Mouse (Mus musculus) megakaryocyte, adult 5-6 weeks (primary cell): ENCODE results near the gene Gm10662. TPM values are rescaled to one million over a fixed set of nuclear protein-coding genes. Genes with fewer than 3 reads are reported as not detected.
"Not testable (repeated sequence)": the region's sequence is repeated elsewhere in the genome, so short reads cannot be mapped to it uniquely, and the experiment has no call there.

Experiments used
- ATAC-seq: 2 replicates; pipeline ENCODE4 v1.8.0; 2016; ENCODE audit warnings: mild to moderate bottlenecking, inconsistent platforms; ENCODE audit not compliant: poor library complexity, severe bottlenecking
- total RNA-seq, 2 experiments: library from RNA; stranded (forward) in 1 of 2; stranded (reverse) in 1 of 2; fragments of 153-499, 151-499 nt in 1 of 2; fragments of 221-1000, 200-1000 nt in 1 of 2; gene quantifications; 2 replicates each; pipeline versions ENCODE4 v1.2.3 to v1.2.4; 2015 to 2017

The Gm10662 gene
- total RNA-seq (2015) (not detected in 2 replicates), total RNA-seq (2017) (not detected in 2 replicates)

GRCm38 (mm10) chr7:23144380-23144779 is at the start of gene Gm10662:
Gene Gm10662 (minus strand): TSS chr7:23144480.
- ATAC-seq: not testable (repeated sequence)

GRCm38 (mm10) chr7:23163505-23163904 is 19.2 kb upstream of the Gm10662 start:
- not testable (repeated sequence) for ATAC-seq

Other genes starting within 250 kb of the Gm10662 start
- not detected in 2 replicates for gene Gm4214, start 159.8 kb downstream of the Gm10662 start, total RNA-seq (2015)
- gene Gm4214, start 159.8 kb downstream of the Gm10662 start, total RNA-seq (2017): not detected in 2 replicates
- gene Gm4216, start 124.6 kb downstream of the Gm10662 start, total RNA-seq (2015): not detected in 2 replicates
- not detected in 2 replicates for gene Gm4216, start 124.6 kb downstream of the Gm10662 start, total RNA-seq (2017)
- not detected in 2 replicates for gene Vmn1r163, start 88.9 kb downstream of the Gm10662 start, total RNA-seq (2015)
- not detected in 2 replicates for gene Vmn1r163, start 88.9 kb downstream of the Gm10662 start, total RNA-seq (2017)
- not detected in 2 replicates for gene Gm8720, start 77.0 kb downstream of the Gm10662 start, total RNA-seq (2015)
- gene Gm8720, start 77.0 kb downstream of the Gm10662 start, total RNA-seq (2017): not detected in 2 replicates
- gene Vmn1r165, start 72.9 kb upstream of the Gm10662 start, total RNA-seq (2015): not detected in 2 replicates
- not detected in 2 replicates for gene Vmn1r165, start 72.9 kb upstream of the Gm10662 start, total RNA-seq (2017)
- not detected in 2 replicates for gene Vmn1r166, start 107.2 kb upstream of the Gm10662 start, total RNA-seq (2015)
- not detected in 2 replicates for gene Vmn1r166, start 107.2 kb upstream of the Gm10662 start, total RNA-seq (2017)
- not detected in 2 replicates for gene Gm6902, start 134.4 kb upstream of the Gm10662 start, total RNA-seq (2015)
- not detected in 2 replicates for gene Gm6902, start 134.4 kb upstream of the Gm10662 start, total RNA-seq (2017)
- gene Nlrp4e, start 156.7 kb upstream of the Gm10662 start, total RNA-seq (2015): not detected in 2 replicates
- not detected in 2 replicates for gene Nlrp4e, start 156.7 kb upstream of the Gm10662 start, total RNA-seq (2017)
- gene Nlrp5, start 241.4 kb upstream of the Gm10662 start, total RNA-seq (2015): not detected in 2 replicates
- not detected in 2 replicates for gene Nlrp5, start 241.4 kb upstream of the Gm10662 start, total RNA-seq (2017)